Mouse (Mus musculus) liver, embryonic 11.5 days (tissue): ENCODE data around the gene Cbln3. TPM values are rescaled to one million over a fixed set of nuclear protein-coding genes. Genes with fewer than 3 reads are reported as not detected.

ENCODE experiments used
- ATAC-seq: fragments of 200-750 bp; cut with Nextera tagmentation; replicated peaks from 2 replicates; pipeline ENCODE4 v1.8.0; 2017; ENCODE audit warnings: moderate number of reproducible peaks, mild to moderate bottlenecking, moderate TSS enrichment, moderate library complexity; ENCODE audit not compliant: low FRiP score
- DNase-seq: peaks from one replicate; pipeline ENCODE4 v3.0.0-alpha.2; 2017; ENCODE audit warnings: low spot score
- H3K27ac ChIP-seq: fragments of 300-500 bp; sonication (generic); 2 replicates; pipeline ENCODE4 v1.5.1; 2014; ENCODE audit warnings: mild to moderate bottlenecking, low read depth, low read length, control low read depth
- H3K27me3 ChIP-seq: fragments of 300-500 bp; sonication (generic); replicated peaks from 2 replicates; pipeline ENCODE4 v1.6.1; 2014; ENCODE audit warnings: low read length, mixed read lengths; ENCODE audit not compliant: control insufficient read depth, insufficient read depth
- H3K36me3 ChIP-seq: fragments of 300-500 bp; sonication (generic); 2 replicates; pipeline ENCODE4 v1.6.1; 2014; ENCODE audit warnings: mild to moderate bottlenecking, low read length, moderate library complexity, mixed read lengths; ENCODE audit not compliant: control insufficient read depth, insufficient read depth
- H3K4me1 ChIP-seq: fragments of 300-500 bp; sonication (generic); replicated peaks from 2 replicates; pipeline ENCODE4 v1.6.1; 2014; ENCODE audit warnings: low read length, mixed read lengths; ENCODE audit not compliant: control insufficient read depth, insufficient read depth
- H3K4me2 ChIP-seq: fragments of 300-500 bp; sonication (generic); 2 replicates; pipeline ENCODE4 v1.6.1; 2014; ENCODE audit warnings: mild to moderate bottlenecking, control low read depth, moderate library complexity
- H3K4me3 ChIP-seq: fragments of 300-500 bp; sonication (generic); 2 replicates; pipeline ENCODE4 v1.5.1; 2014; ENCODE audit warnings: low read depth, low read length, control low read depth
- H3K9ac ChIP-seq: fragments of 300-500 bp; sonication (generic); 2 replicates; pipeline ENCODE4 v1.6.1; 2014; ENCODE audit warnings: low read depth, low read length, control low read depth
- H3K9me3 ChIP-seq: fragments of 300-500 bp; sonication (generic); 2 replicates; pipeline ENCODE4 v1.6.1; 2016; ENCODE audit warnings: low read length, inconsistent platforms, mixed read lengths; ENCODE audit not compliant: control insufficient read depth
- WGBS: fragments of 180-500 bp; shearing (Covaris S2); extraction: QIAGEN DNeasy Blood & Tissue Kit; methylation state at CpG from one replicate; pipeline ENCODE4 v1.1.7; 2014; 5-methylcytosine and 5-hydroxymethylcytosine counted together
- polyA plus RNA-seq: library from polyadenylated mRNA; unstranded; fragments of >200 nt; fragmentation: Nextera tagmentation; extraction: Ambion mirVana; gene quantifications from 2 replicates; pipeline ENCODE4 v1.2.1, GENCODE M21; 2014

Cbln3 gene
- polyA plus RNA-seq, 1 experiment from 2014 or later, result 0.47 TPM

GRCm38 (mm10) chr14:55900414-55900755 lies 16.2 kb upstream of the Cbln3 start:
- 10% methylated on average over 12 of the region's 12 CpGs for WGBS

GRCm38 (mm10) chr14:55899701-55900413 lies 15.7 kb upstream of the Cbln3 start, which contains the start of gene Sdr39u1:
Sdr39u1 (minus strand) TSS chr14:55900293.
- Histone ChIP-seq H3K27ac (no peak within 1 kb of the TSS), H3K4me1 (peaks cover 11% of the 10 kb centered on the region), H3K9ac (peak within 1 kb of the TSS; percentile 52), H3K27me3 (no peaks in the 10 kb centered on the region), H3K4me2 (peak within 1 kb of the TSS; percentile 63), H3K4me3 (peak within 1 kb of the TSS; percentile 40), H3K9me3 (no peaks in the 10 kb centered on the region), H3K36me3 (peaks cover 21% of the 10 kb centered on the region)
- peak; percentile 78 for DNase-seq
- peak; percentile 77 for ATAC-seq
- WGBS, result 5% methylated on average over 39 of the region's 39 CpGs

More at GRCm38 (mm10) chr14:55900414-55900755, 16.2 kb upstream of the Cbln3 start:
- H3K9me3 ChIP-seq, result no peaks in the 10 kb centered on the region
- peak overlapping the region; percentile 40 for H3K4me3 ChIP-seq
- peak overlapping the region; percentile 52 for H3K9ac ChIP-seq
- peaks cover 11% of the 10 kb centered on the region for H3K4me1 ChIP-seq
- peak; percentile 19 for ATAC-seq
- peaks cover 16% of the 10 kb centered on the region for H3K36me3 ChIP-seq
- no peak overlapping the region for H3K27ac ChIP-seq
- H3K4me2 ChIP-seq, result peak overlapping the region; percentile 63
- no peak for DNase-seq
- no peaks in the 10 kb centered on the region for H3K27me3 ChIP-seq

- Histone ChIP-seq H3K4me1 (peaks cover 11% of the 10 kb centered on the region), H3K9me3 (no peaks in the 10 kb centered on the region), H3K4me3 (no peak overlapping the region), H3K9ac (no peak overlapping the region), H3K27me3 (no peaks in the 10 kb centered on the region), H3K27ac (no peak overlapping the region), H3K36me3 (peaks cover 30% of the 10 kb centered on the region), H3K4me2 (no peak overlapping the region; the same call in 1 of the 2 replicates)
- WGBS, result 90% methylated on average over 7 of the region's 7 CpGs
- no peak for DNase-seq
- ATAC-seq, result no peak
These were observed 14.8 kb upstream of the Cbln3 start for GRCm38 (mm10) chr14:55898947-55899346.

GRCm38 (mm10) chr14:55897671-55898070 lies 13.5 kb upstream of the Cbln3 start:
- WGBS, result 92% methylated on average over 12 of the region's 12 CpGs
- peaks cover 31% of the 10 kb centered on the region for H3K36me3 ChIP-seq

GRCm38 (mm10) chr14:55886571-55887382 lies 2.6 kb upstream of the Cbln3 start:
- Histone ChIP-seq H3K36me3 (peaks cover 37% of the 10 kb centered on the region), H3K27me3 (no peaks in the 10 kb centered on the region), H3K4me1 (peaks cover 30% of the 10 kb centered on the region), H3K4me3 (peak overlapping the region; percentile 70; the same call in 1 of the 2 replicates), H3K9ac (no peak overlapping the region), H3K27ac (peak overlapping the region; percentile 36; the same call in 1 of the 2 replicates), H3K9me3 (no peaks in the 10 kb centered on the region), H3K4me2 (peak overlapping the region; percentile 85)
- DNase-seq (no peak), ATAC-seq (no peak)
- 83% methylated on average over 24 of the region's 24 CpGs for WGBS

More at GRCm38 (mm10) chr14:55897671-55898070, 13.5 kb upstream of the Cbln3 start:
- ATAC-seq, result no peak
- no peak overlapping the region for H3K27ac ChIP-seq
- H3K27me3 ChIP-seq, result no peaks in the 10 kb centered on the region
- H3K4me2 ChIP-seq, result no peak overlapping the region
- H3K4me3 ChIP-seq, result no peak overlapping the region
- peaks cover 11% of the 10 kb centered on the region for H3K4me1 ChIP-seq
- no peak for DNase-seq
- no peak overlapping the region for H3K9ac ChIP-seq
- H3K9me3 ChIP-seq, result no peaks in the 10 kb centered on the region

- WGBS, result 4% methylated on average over 16 of the region's 16 CpGs
- Histone ChIP-seq H3K27ac (peak overlapping the region; percentile 80), H3K4me1 (peaks cover 35% of the 10 kb centered on the region), H3K36me3 (peaks cover 33% of the 10 kb centered on the region), H3K27me3 (no peaks in the 10 kb centered on the region), H3K4me3 (peak overlapping the region; percentile 70), H3K9ac (peak overlapping the region; percentile 77), H3K4me2 (peak overlapping the region; percentile 85), H3K9me3 (no peaks in the 10 kb centered on the region)
- ATAC-seq, result no peak
- no peak for DNase-seq
These were observed 1.6 kb upstream of the Cbln3 start for GRCm38 (mm10) chr14:55885791-55886271.

GRCm38 (mm10) chr14:55885114-55885790 lies 1.1 kb upstream of the Cbln3 start:
- H3K27me3 ChIP-seq, result no peaks in the 10 kb centered on the region
- peak overlapping the region; percentile 85 for H3K4me2 ChIP-seq
- 1% methylated on average over 24 of the region's 30 CpGs for WGBS
- DNase-seq, result no peak
- peak overlapping the region; percentile 80 for H3K27ac ChIP-seq
- peaks cover 36% of the 10 kb centered on the region for H3K4me1 ChIP-seq
- H3K36me3 ChIP-seq, result peaks cover 33% of the 10 kb centered on the region
- peak overlapping the region; percentile 77 for H3K9ac ChIP-seq
- H3K9me3 ChIP-seq, result no peaks in the 10 kb centered on the region
- peak; percentile 47; the same call in 1 of the 2 replicates for ATAC-seq
- peak overlapping the region; percentile 70 for H3K4me3 ChIP-seq

GRCm38 (mm10) chr14:55884713-55885113 lies 521 bp upstream of the Cbln3 start, which contains the start of gene Khnyn:
Khnyn (plus strand) TSS chr14:55884947.
- Histone ChIP-seq H3K4me1 (peaks cover 36% of the 10 kb centered on the region), H3K27ac (peak within 1 kb of the TSS; percentile 80), H3K4me3 (peak within 1 kb of the TSS; percentile 70), H3K4me2 (peak within 1 kb of the TSS; percentile 85), H3K9ac (peak within 1 kb of the TSS; percentile 77), H3K9me3 (no peaks in the 10 kb centered on the region), H3K27me3 (no peaks in the 10 kb centered on the region), H3K36me3 (peaks cover 30% of the 10 kb centered on the region)
- under 1% methylated on average over 27 of the region's 30 CpGs for WGBS
- DNase-seq (peak; percentile 91), ATAC-seq (peak; percentile 92)
